Mouse (Mus musculus): ENCODE results near the gene Eipr1. TPM values are rescaled to one million over a fixed set of nuclear protein-coding genes. Genes with fewer than 3 reads are reported as not detected.

Gene Eipr1
- polyA plus RNA-seq (2021; fragmentation: Nextera tagmentation): 66.0 and 69.0 TPM in 2 replicates
- long read RNA-seq, experiment 1, full-length matches to known transcripts: 77 of 94 reads
- long read RNA-seq, experiment 1, partial matches to known transcripts: 11 of 94 reads
- long read RNA-seq, experiment 1, other reads (novel, unspliced or antisense): 6 of 94 reads
- long read RNA-seq, experiment 2, full-length matches to known transcripts: 310 of 333 reads
- long read RNA-seq, experiment 2, partial matches to known transcripts: 4 of 333 reads
- long read RNA-seq, experiment 2, other reads (novel, unspliced or antisense): 19 of 333 reads

DNA sequence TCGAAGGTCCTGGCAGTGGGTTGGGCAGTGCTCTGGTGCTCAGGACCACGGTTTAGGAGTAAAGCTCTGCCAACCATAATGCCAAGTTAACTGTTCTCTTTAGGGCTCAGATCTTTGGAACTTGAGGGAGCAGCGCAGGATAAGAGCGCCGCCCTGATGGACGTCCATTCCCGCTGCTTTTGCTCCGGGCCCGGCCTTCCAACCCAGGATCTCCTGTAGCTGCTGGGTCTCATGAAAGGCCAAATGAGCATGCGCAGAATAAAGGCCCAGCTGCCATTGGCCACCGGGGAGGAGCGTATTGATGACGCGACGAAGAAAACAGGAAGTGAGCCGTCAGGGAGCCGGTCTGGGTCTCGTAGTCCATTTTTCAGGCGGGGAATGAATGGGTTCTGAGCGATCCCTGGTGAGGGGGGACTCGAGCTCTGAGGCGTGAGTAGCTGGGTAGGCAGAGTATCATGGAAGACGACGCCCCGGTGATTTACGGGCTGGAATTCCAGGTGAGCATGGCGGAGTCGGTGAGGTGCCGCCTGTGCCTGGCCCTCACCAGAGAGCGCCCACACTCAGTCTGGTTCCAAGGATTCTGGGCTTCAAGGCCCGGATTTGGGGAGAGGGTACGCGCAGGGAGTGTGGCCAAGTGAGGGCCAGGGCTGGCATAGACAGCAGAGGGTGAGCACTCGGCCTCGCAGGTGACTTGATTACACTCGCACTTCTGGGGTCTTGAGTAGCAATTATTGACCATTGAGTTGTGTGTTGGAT, at the start of gene Eipr1:
Eipr1 (plus strand) TSS at position 296 of the 756 bp plus-strand sequence.

DNA sequence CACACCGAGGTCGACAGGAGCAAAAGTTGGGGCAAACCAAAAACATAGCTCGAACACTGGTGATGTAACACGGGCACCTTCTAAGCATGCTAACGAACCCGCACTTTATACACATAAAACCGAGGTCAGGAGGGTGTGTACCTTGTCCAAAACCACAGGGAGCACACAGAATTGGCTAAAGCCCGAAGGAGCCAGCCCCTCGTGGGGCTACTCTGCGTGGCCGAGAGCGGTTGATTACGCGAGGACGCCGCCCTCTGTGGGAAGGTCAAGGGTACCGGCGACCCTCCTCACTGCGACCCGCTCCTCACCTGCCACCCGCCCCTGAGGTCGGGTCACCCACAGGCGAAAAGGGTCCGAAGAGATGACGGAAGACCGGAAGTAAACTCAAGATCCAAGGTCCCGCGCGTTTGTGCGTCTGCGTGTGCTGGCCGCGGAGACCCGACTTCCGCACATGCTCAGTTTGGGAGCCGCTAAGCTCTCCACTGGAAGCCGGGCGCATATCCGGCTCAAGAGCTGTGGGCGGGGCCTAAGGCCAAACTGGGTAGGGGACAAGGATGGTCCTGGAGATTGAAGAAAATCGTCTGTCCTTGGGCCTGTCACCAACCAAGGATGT, 1.5 kb upstream of the Eipr1 start, which contains the start of gene Trappc12:
Trappc12 (minus strand) TSS at position 452 of the 613 bp plus-strand sequence.

Other genes starting within 250 kb of the Eipr1 start
- not detected in 2 replicates for gene Dcdc2c, start 199.4 kb upstream of the Eipr1 start, polyA plus RNA-seq (2021; fragmentation: Nextera tagmentation)
- 0.13 and 0.20 TPM in 2 replicates for gene Allc, start 169.3 kb upstream of the Eipr1 start, polyA plus RNA-seq (2021; fragmentation: Nextera tagmentation)
- gene Colec11, start 128.4 kb upstream of the Eipr1 start, polyA plus RNA-seq (2021; fragmentation: Nextera tagmentation): 0.59 and 1.0 TPM in 2 replicates
- 1,199 and 1,324 TPM in 2 replicates for gene Rps7, start 115.8 kb upstream of the Eipr1 start, polyA plus RNA-seq (2021; fragmentation: Nextera tagmentation)
- gene Rnaseh1, start 102.2 kb upstream of the Eipr1 start, polyA plus RNA-seq (2021; fragmentation: Nextera tagmentation): 9.1 and 12.3 TPM in 2 replicates
- gene Adi1, start 76.6 kb upstream of the Eipr1 start, polyA plus RNA-seq (2021; fragmentation: Nextera tagmentation): 65.2 and 74.0 TPM in 2 replicates
- gene Trappc12, start 1.3 kb upstream of the Eipr1 start, polyA plus RNA-seq (2021; fragmentation: Nextera tagmentation): 36.6 and 37.7 TPM in 2 replicates

All from layer of hippocampus, adult 6 months (tissue).